Mouse (Mus musculus) limb, embryonic 14.5 days (tissue): ENCODE data around the gene Plekhm2. TPM values are rescaled to one million over a fixed set of nuclear protein-coding genes. Genes with fewer than 3 reads are reported as not detected.

Experiments
- ATAC-seq: fragments of 200-750 bp; cut with Nextera tagmentation; 2 replicates; pipeline ENCODE4 v1.8.0; 2017; ENCODE audit warnings: low read depth, moderate number of reproducible peaks, moderate TSS enrichment; ENCODE audit not compliant: low FRiP score
- DNase-seq: peaks from one replicate; pipeline ENCODE4 v3.0.0-alpha.2; 2015; ENCODE audit warnings: low spot score
- H3K27ac ChIP-seq: fragments of 300-500 bp; sonication (generic); replicated peaks from 2 replicates; pipeline ENCODE4 v1.5.1; 2014; ENCODE audit warnings: low read depth, mild to moderate bottlenecking, low read length, moderate library complexity, mixed read lengths
- H3K27me3 ChIP-seq: fragments of 300-500 bp; sonication (generic); 2 replicates; pipeline ENCODE4 v1.6.1; 2014; ENCODE audit warnings: low read length, mixed read lengths; ENCODE audit not compliant: control insufficient read depth, insufficient read depth
- H3K36me3 ChIP-seq: fragments of 300-500 bp; sonication (generic); 2 replicates; pipeline ENCODE4 v1.6.1; 2014; ENCODE audit warnings: mild to moderate bottlenecking, low read length, moderate library complexity, mixed read lengths; ENCODE audit not compliant: control insufficient read depth, insufficient read depth
- H3K4me1 ChIP-seq: fragments of 300-500 bp; sonication (generic); 2 replicates; pipeline ENCODE4 v1.6.1; 2014; ENCODE audit warnings: antibody characterized with exemption, low read length, mixed read lengths; ENCODE audit not compliant: control insufficient read depth, insufficient read depth
- H3K4me2 ChIP-seq: fragments of 300-500 bp; sonication (generic); replicated peaks from 2 replicates; pipeline ENCODE4 v1.6.1; 2014; ENCODE audit warnings: low read depth, mild to moderate bottlenecking, low read length, moderate library complexity; ENCODE audit not compliant: severe bottlenecking
- H3K4me3 ChIP-seq: fragments of 300-500 bp; sonication (generic); replicated peaks from 2 replicates; pipeline ENCODE4 v1.5.1; 2014; ENCODE audit warnings: low read length
- H3K9ac ChIP-seq: fragments of 300-500 bp; sonication (generic); 2 replicates; pipeline ENCODE4 v1.6.1; 2014; ENCODE audit warnings: mild to moderate bottlenecking, low read depth, low read length, moderate library complexity; ENCODE audit not compliant: severe bottlenecking
- H3K9me3 ChIP-seq: fragments of 300-500 bp; sonication (generic); 2 replicates; pipeline ENCODE4 v1.6.1; 2016; ENCODE audit warnings: low read length; ENCODE audit not compliant: control insufficient read depth
- POLR2A ChIP-seq: fragments of 200-500 bp; IDR thresholded peaks from 2 replicates; pipeline ENCODE4 v1.8.0; 2012; ENCODE audit warnings: inconsistent platforms, mild to moderate bottlenecking, moderate library complexity, borderline replicate concordance; ENCODE audit not compliant: insufficient read depth, insufficient read length; ENCODE audit errors: extremely low read depth
- WGBS: fragments of 180-500 bp; shearing (Covaris S2); extraction: QIAGEN DNeasy Blood & Tissue Kit; methylation state at CpG from one replicate; pipeline ENCODE4 v1.1.7; 2014; 5-methylcytosine and 5-hydroxymethylcytosine counted together
- polyA plus RNA-seq, 2 experiments: library from polyadenylated mRNA; depleted of rRNA in 1 of 2; stranded (reverse) in 1 of 2; unstranded in 1 of 2; fragments of >200 nt; fragmentation: Nextera tagmentation in 1 of 2; extraction: Ambion mirVana in 1 of 2; gene quantifications; 2 replicates each; pipeline versions ENCODE4 v1.2.1 to v1.2.3; 2012 to 2014

Gene Plekhm2
- polyA plus RNA-seq, 2 experiments, result 4.9 to 51.8 TPM

DNA sequence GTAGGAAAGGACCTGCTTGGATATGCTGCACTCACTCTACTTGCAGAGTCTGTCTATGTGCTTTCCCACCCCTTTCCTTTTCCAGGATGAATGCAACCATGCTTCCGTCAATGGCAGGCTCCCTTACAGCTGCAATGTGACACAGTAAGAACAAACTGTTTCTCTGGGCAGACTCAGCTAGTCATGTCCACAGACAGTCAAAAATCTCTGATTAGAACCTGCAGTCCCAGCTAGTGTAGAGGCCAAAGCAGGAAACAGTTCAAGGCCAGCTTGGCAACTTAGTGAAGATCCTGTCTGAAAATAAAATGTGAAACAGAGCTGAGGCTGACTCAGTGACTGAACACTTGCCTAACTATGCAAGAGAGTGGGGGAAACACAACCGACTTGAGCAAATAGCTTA, 39.9 kb upstream of the Plekhm2 start:
- ATAC-seq, result no peak
- Histone ChIP-seq H3K4me2 (no peak overlapping the region), H3K27me3 (no peaks in the 10 kb centered on the region), H3K36me3 (peaks cover 91% of the 10 kb centered on the region), H3K9me3 (no peaks in the 10 kb centered on the region), H3K9ac (no peak overlapping the region), H3K4me3 (no peak overlapping the region), H3K4me1 (no peaks in the 10 kb centered on the region), H3K27ac (no peak overlapping the region)
- no peak for DNase-seq
- no peak for TF ChIP-seq POLR2A
- WGBS, result 90% methylated on average over 2 of the region's 2 CpGs

DNA sequence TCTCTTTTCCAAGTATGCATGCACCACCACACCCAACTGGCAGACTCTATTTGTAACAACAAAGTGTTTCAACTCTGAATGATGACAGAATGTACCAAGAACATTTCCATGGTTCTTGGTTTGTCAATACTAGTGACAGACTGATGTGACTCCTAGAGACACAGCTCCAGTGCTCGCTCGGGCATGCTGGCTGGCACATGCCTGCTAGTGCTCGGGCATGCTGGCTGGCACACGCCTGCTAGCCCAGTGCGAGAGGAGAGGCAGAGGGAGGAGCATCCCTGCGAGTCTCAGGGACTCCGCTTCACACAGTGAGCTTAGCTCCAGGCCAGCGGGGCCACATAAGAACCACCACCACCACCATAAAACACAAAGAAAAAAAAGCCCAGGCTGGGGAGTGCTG, 30.0 kb upstream of the Plekhm2 start:
- Histone ChIP-seq H3K9me3 (no peaks in the 10 kb centered on the region), H3K4me3 (no peak overlapping the region), H3K36me3 (peaks cover 92% of the 10 kb centered on the region), H3K4me1 (no peaks in the 10 kb centered on the region), H3K27ac (no peak overlapping the region), H3K9ac (no peak overlapping the region), H3K27me3 (no peaks in the 10 kb centered on the region), H3K4me2 (no peak overlapping the region)
- WGBS, result 96% methylated on average over 8 of the region's 8 CpGs
- ATAC-seq, result no peak
- DNase-seq, result no peak
- no peak for TF ChIP-seq POLR2A

DNA sequence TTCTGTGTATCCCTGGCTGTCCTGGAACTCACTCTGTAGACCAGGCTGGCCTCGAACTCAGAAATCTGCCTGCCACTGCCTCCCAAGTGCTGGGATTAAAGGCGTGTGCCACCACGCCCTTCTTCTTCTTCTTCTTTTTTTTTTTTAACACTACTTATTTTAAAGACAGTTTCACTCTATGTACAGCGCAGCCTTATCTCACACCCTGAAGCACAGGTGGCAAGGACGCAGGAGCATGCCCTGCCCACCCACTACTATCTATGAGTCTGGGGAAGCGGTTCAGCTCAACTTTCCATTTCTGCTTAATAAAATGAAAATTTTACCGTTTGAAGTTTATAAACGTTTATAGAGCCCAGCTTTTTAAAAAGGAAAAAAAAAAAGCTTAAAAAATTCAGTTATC, 23.8 kb upstream of the Plekhm2 start:
- no peaks in the 10 kb centered on the region for H3K9me3 ChIP-seq
- no peak overlapping the region for H3K27ac ChIP-seq
- TF ChIP-seq POLR2A, result no peak
- H3K36me3 ChIP-seq, result peaks cover 84% of the 10 kb centered on the region
- H3K4me3 ChIP-seq, result no peak overlapping the region
- ATAC-seq (no peak), DNase-seq (no peak)
- H3K4me1 ChIP-seq, result no peaks in the 10 kb centered on the region
- H3K27me3 ChIP-seq, result no peaks in the 10 kb centered on the region
- WGBS, result 89% methylated on average over 8 of the region's 8 CpGs
- no peak overlapping the region for H3K9ac ChIP-seq
- H3K4me2 ChIP-seq, result no peak overlapping the region

DNA sequence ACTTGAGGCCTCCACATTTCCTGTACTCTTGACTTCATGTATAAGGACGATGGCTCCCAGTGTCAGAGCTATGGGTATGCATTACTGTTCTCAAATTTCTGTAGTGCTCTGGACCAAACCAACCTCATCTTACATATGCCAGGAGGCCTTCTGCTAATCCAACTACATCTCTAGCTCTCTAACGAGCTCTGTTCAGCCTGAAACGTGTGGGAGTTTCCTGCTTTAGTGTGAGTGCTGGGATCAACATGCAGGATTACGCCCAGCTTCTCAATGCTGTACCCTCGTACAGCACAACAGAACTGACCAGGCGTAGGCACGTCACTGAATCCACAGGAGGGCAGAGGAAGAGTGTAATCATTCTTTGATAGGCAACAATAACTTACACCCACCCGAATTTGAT, 21.8 kb upstream of the Plekhm2 start:
- H3K27ac ChIP-seq, result no peak overlapping the region
- DNase-seq (no peak), ATAC-seq (no peak)
- H3K9ac ChIP-seq, result no peak overlapping the region
- TF ChIP-seq POLR2A, result no peak
- no peaks in the 10 kb centered on the region for H3K4me1 ChIP-seq
- 72% methylated on average over 8 of the region's 8 CpGs for WGBS
- H3K9me3 ChIP-seq, result no peaks in the 10 kb centered on the region
- no peak overlapping the region for H3K4me2 ChIP-seq
- no peaks in the 10 kb centered on the region for H3K27me3 ChIP-seq
- H3K36me3 ChIP-seq, result peaks cover 82% of the 10 kb centered on the region
- no peak overlapping the region for H3K4me3 ChIP-seq

DNA sequence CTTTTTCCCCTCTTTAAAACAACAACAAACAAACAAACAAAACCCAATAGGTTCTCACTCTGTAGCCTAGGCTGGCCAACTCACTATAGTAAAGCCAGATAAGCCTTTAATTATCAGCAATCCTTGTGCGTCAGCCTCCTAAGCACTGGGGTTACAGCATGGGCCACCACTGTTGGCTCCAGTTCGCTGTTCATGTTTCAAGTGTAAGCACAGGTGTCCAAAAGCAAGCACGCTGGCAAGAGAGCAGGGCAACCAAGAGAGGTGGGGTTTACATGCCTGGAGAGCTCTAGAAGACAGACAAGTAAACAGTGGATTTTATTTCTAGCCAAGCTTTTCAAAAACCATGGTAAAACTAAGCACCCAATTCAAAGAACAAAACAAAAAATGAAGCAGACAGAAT, 21.4 kb upstream of the Plekhm2 start:
- no peak overlapping the region for H3K27ac ChIP-seq
- no peaks in the 10 kb centered on the region for H3K27me3 ChIP-seq
- no peak for ATAC-seq
- H3K9me3 ChIP-seq, result no peaks in the 10 kb centered on the region
- no peak for DNase-seq
- H3K9ac ChIP-seq, result no peak overlapping the region
- TF ChIP-seq POLR2A, result no peak
- no peak overlapping the region for H3K4me3 ChIP-seq
- no peak overlapping the region for H3K4me2 ChIP-seq
- H3K36me3 ChIP-seq, result peaks cover 78% of the 10 kb centered on the region
- 91% methylated on average over 3 of the region's 3 CpGs for WGBS
- H3K4me1 ChIP-seq, result no peaks in the 10 kb centered on the region

- Histone ChIP-seq H3K27ac (no peak within 1 kb of the TSS), H3K27me3 (no peaks in the 10 kb centered on the region), H3K36me3 (peaks cover 72% of the 10 kb centered on the region), H3K9me3 (no peaks in the 10 kb centered on the region), H3K4me3 (no peak within 1 kb of the TSS), H3K9ac (no peak within 1 kb of the TSS), H3K4me1 (no peaks in the 10 kb centered on the region), H3K4me2 (no peak within 1 kb of the TSS)
- no peak for TF ChIP-seq POLR2A
- 96% methylated on average over 6 of the region's 6 CpGs for WGBS
- ATAC-seq, result no peak
- no peak for DNase-seq
Measured at GRCm38 (mm10) chr4:141685499-141685898, 20.8 kb upstream of the Plekhm2 start, which contains the start of gene Rsc1a1. Gene Rsc1a1, minus strand, starts transcription at chr4:141685599.
